Mouse (Mus musculus): ENCODE measurements around the gene Gm39653. TPM values are rescaled to one million over a fixed set of nuclear protein-coding genes. Genes with fewer than 3 reads are reported as not detected.
"Not testable (repeated sequence)": the region's sequence is repeated elsewhere in the genome, so short reads cannot be mapped to it uniquely, and the experiment has no call there.

Gm39653 gene
- not detected for total RNA-seq (2021)

- DNase-seq (ENCODE audit: extremely low spot score in 1 of 2, low spot score in 1 of 2): no peak
Measured at GRCm38 (mm10) chr1:63615668-63616067, at the start of gene Gm39653. Gene Gm39653, plus strand, starts transcription at chr1:63615968.

GRCm38 (mm10) chr1:63566501-63566900 is 49.3 kb upstream of the Gm39653 start:
- no peak for DNase-seq (ENCODE audit: extremely low spot score in 1 of 2, low spot score in 1 of 2)

GRCm38 (mm10) chr1:63567031-63567430 is 48.7 kb upstream of the Gm39653 start:
- DNase-seq (ENCODE audit: extremely low spot score in 1 of 2, low spot score in 1 of 2): no peak

GRCm38 (mm10) chr1:63572229-63572628 is 43.5 kb upstream of the Gm39653 start:
- no peak for DNase-seq (ENCODE audit: extremely low spot score in 1 of 2, low spot score in 1 of 2)

- no peak for DNase-seq (ENCODE audit: extremely low spot score in 1 of 2, low spot score in 1 of 2)
Measured at GRCm38 (mm10) chr1:63573432-63573831, 42.3 kb upstream of the Gm39653 start.

- DNase-seq (ENCODE audit: extremely low spot score in 1 of 2, low spot score in 1 of 2): no peak
Measured at GRCm38 (mm10) chr1:63573864-63574611, 41.7 kb upstream of the Gm39653 start.

GRCm38 (mm10) chr1:63576803-63577202 is 39.0 kb upstream of the Gm39653 start:
- DNase-seq (ENCODE audit: extremely low spot score in 1 of 2, low spot score in 1 of 2): no peak

GRCm38 (mm10) chr1:63579153-63579552 is 36.6 kb upstream of the Gm39653 start:
- DNase-seq (ENCODE audit: extremely low spot score in 1 of 2, low spot score in 1 of 2): no peak

- no peak for DNase-seq (ENCODE audit: extremely low spot score in 1 of 2, low spot score in 1 of 2)
Measured at GRCm38 (mm10) chr1:63586869-63587268, 28.9 kb upstream of the Gm39653 start.

- DNase-seq (ENCODE audit: extremely low spot score in 1 of 2, low spot score in 1 of 2): no peak
Measured at GRCm38 (mm10) chr1:63603870-63604500, 11.8 kb upstream of the Gm39653 start.

GRCm38 (mm10) chr1:63609613-63610012 is 6.2 kb upstream of the Gm39653 start:
- no peak for DNase-seq (ENCODE audit: extremely low spot score in 1 of 2, low spot score in 1 of 2)

GRCm38 (mm10) chr1:63614594-63614993 is 1.2 kb upstream of the Gm39653 start:
- DNase-seq (ENCODE audit: extremely low spot score in 1 of 2, low spot score in 1 of 2): peak in 1 of 2 experiments; percentile 16

GRCm38 (mm10) chr1:63628211-63628610 is 12.4 kb downstream of the Gm39653 start:
- no peak for DNase-seq (ENCODE audit: extremely low spot score in 1 of 2, low spot score in 1 of 2)

- DNase-seq (ENCODE audit: extremely low spot score in 1 of 2, low spot score in 1 of 2): not testable (repeated sequence)
Measured at GRCm38 (mm10) chr1:63630390-63630789, 14.6 kb downstream of the Gm39653 start.

- no peak for DNase-seq (ENCODE audit: extremely low spot score in 1 of 2, low spot score in 1 of 2)
Measured at GRCm38 (mm10) chr1:63639921-63640320, 24.2 kb downstream of the Gm39653 start.

- DNase-seq (ENCODE audit: extremely low spot score in 1 of 2, low spot score in 1 of 2): peak; percentile 33 to 78
Measured at GRCm38 (mm10) chr1:63658016-63658415, 42.2 kb downstream of the Gm39653 start.

- DNase-seq (ENCODE audit: extremely low spot score in 1 of 2, low spot score in 1 of 2): peak in 1 of 2 experiments; percentile 40
Measured at GRCm38 (mm10) chr1:63659591-63659990, 43.8 kb downstream of the Gm39653 start.

- DNase-seq (ENCODE audit: extremely low spot score in 1 of 2, low spot score in 1 of 2): no peak
Measured at GRCm38 (mm10) chr1:63666089-63666488, 50.3 kb downstream of the Gm39653 start.

GRCm38 (mm10) chr1:63667201-63667948 is 51.6 kb downstream of the Gm39653 start:
- DNase-seq (ENCODE audit: extremely low spot score in 1 of 2, low spot score in 1 of 2): no peak

- DNase-seq (ENCODE audit: extremely low spot score in 1 of 2, low spot score in 1 of 2): no peak
Measured at GRCm38 (mm10) chr1:63667949-63668851, 52.4 kb downstream of the Gm39653 start.

All from layer of hippocampus, postnatal 25 days (tissue).